Mouse (Mus musculus) limb, embryonic 11.5 days (tissue): ENCODE results near the gene Ube2q1. TPM values are rescaled to one million over a fixed set of nuclear protein-coding genes. Genes with fewer than 3 reads are reported as not detected.

Experiments used
- ATAC-seq: fragments of 200-750 bp; cut with Nextera tagmentation; 2 replicates; pipeline ENCODE4 v1.8.0; 2017; ENCODE audit warnings: low read depth; ENCODE audit not compliant: insufficient number of reproducible peaks, low FRiP score, low TSS enrichment
- DNase-seq: peaks from one replicate; pipeline ENCODE4 v3.0.0-alpha.2; 2015; ENCODE audit warnings: low spot score
- H3K27ac ChIP-seq: fragments of 300-500 bp; sonication (generic); replicated peaks from 2 replicates; pipeline ENCODE4 v1.5.1; 2014; ENCODE audit warnings: low read depth, mild to moderate bottlenecking, low read length
- H3K27me3 ChIP-seq: fragments of 300-500 bp; sonication (generic); 2 replicates; pipeline ENCODE4 v1.6.1; 2014; ENCODE audit warnings: mild to moderate bottlenecking, low read length, mixed read lengths; ENCODE audit not compliant: control insufficient read depth, insufficient read depth
- H3K36me3 ChIP-seq: fragments of 300-500 bp; sonication (generic); 2 replicates; pipeline ENCODE4 v1.6.1; 2014; ENCODE audit warnings: mild to moderate bottlenecking, low read length, moderate library complexity, mixed read lengths; ENCODE audit not compliant: control insufficient read depth, insufficient read depth
- H3K4me1 ChIP-seq: fragments of 300-500 bp; sonication (generic); 2 replicates; pipeline ENCODE4 v1.6.1; 2014; ENCODE audit warnings: low read length, mixed read lengths; ENCODE audit not compliant: control insufficient read depth, insufficient read depth
- H3K4me2 ChIP-seq: fragments of 300-500 bp; sonication (generic); 2 replicates; pipeline ENCODE4 v1.6.1; 2014; ENCODE audit warnings: low read depth, mild to moderate bottlenecking, moderate library complexity; ENCODE audit not compliant: severe bottlenecking
- H3K4me3 ChIP-seq: fragments of 300-500 bp; sonication (generic); 2 replicates; pipeline ENCODE4 v1.5.1; 2014; ENCODE audit warnings: low read depth, low read length
- H3K9ac ChIP-seq: fragments of 300-500 bp; sonication (generic); 2 replicates; pipeline ENCODE4 v1.6.1; 2014; ENCODE audit warnings: mild to moderate bottlenecking, low read length
- H3K9me3 ChIP-seq: fragments of 300-500 bp; sonication (generic); 2 replicates; pipeline ENCODE4 v1.6.1; 2016; ENCODE audit warnings: low read length; ENCODE audit not compliant: control insufficient read depth
- WGBS: fragments of 180-500 bp; shearing (Covaris S2); extraction: QIAGEN DNeasy Blood & Tissue Kit; methylation state at CpG from one replicate; pipeline ENCODE4 v1.1.7; 2014; 5-methylcytosine and 5-hydroxymethylcytosine counted together
- polyA plus RNA-seq: library from polyadenylated mRNA; unstranded; fragments of >200 nt; fragmentation: Nextera tagmentation; extraction: Ambion mirVana; gene quantifications from 2 replicates; pipeline ENCODE4 v1.2.1, GENCODE M21; 2014

Ube2q1 gene
- polyA plus RNA-seq, 1 experiment from 2014 or later: 23.5 TPM

DNA sequence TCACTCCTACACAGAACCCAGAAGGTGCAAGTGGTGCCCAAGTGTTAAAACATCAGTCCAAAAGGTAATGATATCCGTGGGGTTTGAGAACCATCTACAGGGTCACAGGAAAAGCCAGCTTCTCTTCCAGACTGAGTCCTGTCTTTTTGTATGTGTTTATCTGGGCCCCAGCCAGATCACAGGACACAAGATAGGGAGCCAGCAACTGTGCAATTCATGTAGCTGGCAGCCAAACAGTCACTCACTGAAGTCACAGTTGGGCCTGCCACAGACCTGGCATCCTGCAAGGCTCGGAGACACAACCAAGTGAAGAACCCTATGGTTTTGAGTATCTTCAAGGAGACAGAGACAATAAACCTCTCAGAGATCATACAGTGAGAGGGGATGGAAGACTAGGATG is 15.6 kb upstream of the Ube2q1 start:
- WGBS: 78% methylated on average over 2 of the region's 2 CpGs
- H3K27ac ChIP-seq: no peak overlapping the region
- ATAC-seq: no peak

DNA sequence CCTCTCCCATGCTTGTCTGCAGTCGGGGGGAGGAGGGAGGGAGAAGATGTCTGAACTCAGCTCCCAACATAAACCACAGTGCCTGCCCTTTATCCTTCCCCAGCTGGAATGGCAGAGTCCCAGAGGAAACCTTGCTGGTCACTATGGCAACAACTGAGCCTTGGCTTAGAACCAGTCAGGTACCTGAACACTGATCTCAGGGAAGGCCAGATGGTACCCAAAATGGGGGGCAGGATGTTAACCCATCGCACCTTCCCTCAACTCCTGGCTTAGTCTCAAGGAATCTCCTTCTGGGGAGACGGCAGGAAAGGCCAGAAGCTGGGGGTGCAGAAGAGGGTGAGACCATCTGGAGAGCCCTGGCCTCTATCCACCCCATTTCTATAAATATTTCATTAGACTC is 13.6 kb upstream of the Ube2q1 start:
- DNase-seq (no peak), ATAC-seq (no peak)
- no peaks in the 10 kb centered on the region for H3K27me3 ChIP-seq
- no peaks in the 10 kb centered on the region for H3K36me3 ChIP-seq
- no peak overlapping the region for H3K9ac ChIP-seq
- WGBS: 80% methylated on average over 2 of the region's 3 CpGs
- H3K4me1 ChIP-seq: no peaks in the 10 kb centered on the region
- no peak overlapping the region for H3K27ac ChIP-seq
- no peak overlapping the region for H3K4me2 ChIP-seq
- H3K4me3 ChIP-seq: no peak overlapping the region
- H3K9me3 ChIP-seq: no peaks in the 10 kb centered on the region

More for the DNA sequence above, 15.6 kb upstream of the Ube2q1 start:
- Histone ChIP-seq H3K4me2 (no peak overlapping the region), H3K27me3 (no peaks in the 10 kb centered on the region), H3K36me3 (no peaks in the 10 kb centered on the region), H3K4me1 (no peaks in the 10 kb centered on the region), H3K9ac (no peak overlapping the region), H3K4me3 (no peak overlapping the region), H3K9me3 (no peaks in the 10 kb centered on the region)
- no peak for DNase-seq

DNA sequence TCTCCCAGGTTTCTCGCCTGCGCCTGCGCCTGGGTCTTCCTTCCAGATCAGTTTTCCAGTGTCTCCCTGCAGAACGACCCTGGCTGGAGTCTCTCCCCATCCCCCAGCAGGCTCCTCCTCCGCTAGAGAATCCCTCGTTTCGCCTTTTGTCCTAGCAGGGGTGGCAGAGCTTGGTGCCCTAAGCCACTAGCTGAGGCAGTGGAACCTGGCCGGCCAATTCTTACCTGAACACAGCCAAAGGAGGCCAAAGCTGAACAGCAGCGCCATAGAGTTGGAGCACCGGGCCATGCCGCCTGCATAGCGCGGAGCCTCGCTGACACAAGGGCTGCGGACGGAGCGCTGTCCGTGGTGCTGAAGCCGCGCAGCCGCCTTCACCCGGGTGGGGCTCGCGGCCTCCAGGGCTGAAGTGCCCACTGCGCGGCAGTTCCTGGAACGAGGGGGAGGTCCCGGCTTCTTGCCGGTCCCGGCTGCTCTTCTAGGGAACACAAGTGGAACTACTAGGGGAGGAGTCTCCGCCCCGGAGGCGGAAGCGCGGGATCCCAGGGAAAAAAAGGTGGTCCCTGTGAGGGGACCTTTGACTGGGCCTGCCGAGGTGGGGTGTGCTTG is 9.2 kb upstream of the Ube2q1 start, which contains the start of gene Chrnb2:
Gene Chrnb2 (minus strand): TSS at position 514 of the 606 bp plus-strand sequence.
- peak within 1 kb of the TSS; percentile 32 for H3K4me2 ChIP-seq
- no peak within 1 kb of the TSS for H3K9ac ChIP-seq
- H3K36me3 ChIP-seq: no peaks in the 10 kb centered on the region
- no peaks in the 10 kb centered on the region for H3K9me3 ChIP-seq
- DNase-seq (peak; percentile 93), ATAC-seq (peak; percentile 82)
- WGBS: under 1% methylated on average over 36 of the region's 36 CpGs
- H3K27me3 ChIP-seq: no peaks in the 10 kb centered on the region
- no peak within 1 kb of the TSS for H3K4me3 ChIP-seq
- no peak within 1 kb of the TSS for H3K27ac ChIP-seq
- H3K4me1 ChIP-seq: no peaks in the 10 kb centered on the region

DNA sequence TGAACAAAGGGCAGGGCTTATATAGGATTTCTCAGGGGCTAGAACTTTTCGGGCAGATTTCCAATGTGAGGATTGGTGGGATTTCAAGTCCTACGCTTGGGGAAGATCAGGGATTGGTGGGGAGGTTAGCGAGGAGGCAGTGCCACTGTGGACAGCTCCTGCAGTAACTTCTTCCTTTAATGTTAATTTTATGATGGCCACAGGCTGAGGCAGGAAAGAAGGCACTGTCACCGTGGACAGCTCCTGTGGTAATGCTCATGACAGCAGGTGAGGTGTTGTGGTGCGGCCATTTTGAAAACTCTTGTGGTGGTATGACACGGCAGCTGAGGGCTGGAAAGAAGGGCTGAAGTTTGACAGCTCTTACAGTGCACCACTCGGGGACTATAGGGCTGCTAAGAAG is 3.8 kb upstream of the Ube2q1 start:
- no peaks in the 10 kb centered on the region for H3K27me3 ChIP-seq
- H3K4me3 ChIP-seq: no peak overlapping the region
- H3K4me1 ChIP-seq: peaks cover 6% of the 10 kb centered on the region
- 70% methylated on average over 7 of the region's 7 CpGs for WGBS
- H3K9me3 ChIP-seq: no peaks in the 10 kb centered on the region
- H3K9ac ChIP-seq: no peak overlapping the region
- no peak overlapping the region for H3K4me2 ChIP-seq
- ATAC-seq (no peak), DNase-seq (no peak)
- H3K36me3 ChIP-seq: no peaks in the 10 kb centered on the region
- H3K27ac ChIP-seq: no peak overlapping the region

DNA sequence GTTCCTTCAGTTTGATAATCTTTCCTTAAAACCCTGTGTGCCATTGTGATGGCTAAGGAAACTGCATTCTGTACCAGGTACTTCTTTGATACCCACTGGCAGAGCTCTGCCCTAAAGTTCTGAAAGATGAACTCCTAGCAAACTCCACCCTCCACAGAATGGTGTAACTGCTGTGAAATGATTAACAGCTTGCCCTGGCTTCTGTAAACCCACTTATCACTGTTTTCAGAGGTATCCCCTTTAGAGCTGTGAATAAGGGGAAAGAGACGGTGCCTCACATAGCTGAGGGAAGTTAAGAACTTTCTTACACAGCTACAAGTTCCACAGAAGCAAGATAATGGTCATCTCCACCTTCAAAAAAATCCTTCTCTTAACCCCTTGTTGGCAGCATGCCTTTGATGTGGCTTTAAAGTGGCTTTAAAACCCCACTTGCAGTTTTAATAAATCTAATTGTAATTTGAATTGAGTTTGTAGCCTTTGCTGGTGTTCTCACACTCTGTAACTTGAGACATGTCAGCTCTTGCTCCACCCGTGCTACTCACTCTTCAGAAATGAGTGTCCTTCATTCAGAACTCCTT is 2.9 kb upstream of the Ube2q1 start:
- Histone ChIP-seq H3K4me3 (no peak overlapping the region), H3K9ac (no peak overlapping the region), H3K36me3 (no peaks in the 10 kb centered on the region), H3K4me1 (peaks cover 15% of the 10 kb centered on the region), H3K27me3 (no peaks in the 10 kb centered on the region), H3K4me2 (no peak overlapping the region), H3K27ac (no peak overlapping the region), H3K9me3 (no peaks in the 10 kb centered on the region)
- WGBS: 45% methylated on average over 2 of the region's 2 CpGs
- no peak for ATAC-seq
- no peak for DNase-seq

DNA sequence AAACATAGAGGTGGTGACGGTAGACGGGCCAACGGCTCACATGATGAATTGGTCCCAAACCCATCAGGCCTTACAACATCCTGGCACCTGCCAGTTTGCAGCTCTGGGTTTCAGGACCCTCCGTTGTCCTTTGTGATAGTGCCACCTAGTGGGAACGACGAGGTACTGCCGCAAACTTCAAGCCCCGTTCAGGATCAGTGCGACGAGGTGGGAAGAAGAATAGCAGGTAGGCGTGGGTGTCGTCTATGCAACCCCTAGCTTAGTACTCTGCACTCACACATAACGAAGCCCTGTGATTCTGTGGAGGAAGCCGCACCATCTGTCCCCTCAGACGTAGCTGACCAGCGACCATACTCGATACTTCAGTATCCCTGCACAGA is 838 bp upstream of the Ube2q1 start:
- H3K36me3 ChIP-seq: peaks cover 13% of the 10 kb centered on the region
- H3K4me3 ChIP-seq: peak overlapping the region; percentile 93
- ATAC-seq (peak; percentile 76; the same call in 1 of the 2 replicates), DNase-seq (peak; percentile 88)
- H3K9me3 ChIP-seq: no peaks in the 10 kb centered on the region
- peak overlapping the region; percentile 63 for H3K4me2 ChIP-seq
- H3K4me1 ChIP-seq: peaks cover 15% of the 10 kb centered on the region
- 4% methylated on average over 17 of the region's 17 CpGs for WGBS
- H3K27ac ChIP-seq: peak overlapping the region; percentile 93; the same call in 1 of the 2 replicates
- peak overlapping the region; percentile 98 for H3K9ac ChIP-seq
- H3K27me3 ChIP-seq: no peaks in the 10 kb centered on the region

DNA sequence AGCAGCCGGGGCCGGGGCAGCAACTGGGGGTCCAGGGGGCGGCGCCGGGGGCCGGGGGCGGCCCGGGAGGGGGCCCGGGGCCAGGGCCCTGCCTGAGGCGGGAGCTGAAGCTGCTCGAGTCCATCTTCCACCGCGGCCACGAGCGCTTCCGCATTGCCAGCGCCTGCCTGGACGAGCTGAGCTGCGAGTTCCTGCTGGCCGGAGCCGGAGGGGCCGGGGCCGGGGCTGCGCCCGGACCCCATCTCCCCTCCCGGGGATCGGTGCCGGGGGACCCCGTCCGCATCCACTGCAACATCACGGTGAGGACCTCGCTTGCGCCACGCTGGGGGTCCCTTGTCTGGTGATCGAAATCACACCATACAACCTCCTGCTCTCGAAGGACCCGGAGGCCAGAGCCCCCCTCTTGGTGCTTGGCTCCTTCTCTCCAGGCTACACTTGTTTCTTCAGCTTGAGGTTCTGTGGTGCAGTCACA is 360 bp downstream of the Ube2q1 start:
- Histone ChIP-seq H3K27ac (peak overlapping the region; percentile 93), H3K4me2 (peak overlapping the region; percentile 63), H3K36me3 (peaks cover 15% of the 10 kb centered on the region), H3K9ac (peak overlapping the region; percentile 98), H3K4me1 (peaks cover 15% of the 10 kb centered on the region), H3K9me3 (no peaks in the 10 kb centered on the region), H3K27me3 (no peaks in the 10 kb centered on the region), H3K4me3 (peak overlapping the region; percentile 93)
- 0% methylated on average over 31 of the region's 37 CpGs for WGBS
- peak; percentile 11; the same call in 1 of the 2 replicates for ATAC-seq
- peak; percentile 63 for DNase-seq

DNA sequence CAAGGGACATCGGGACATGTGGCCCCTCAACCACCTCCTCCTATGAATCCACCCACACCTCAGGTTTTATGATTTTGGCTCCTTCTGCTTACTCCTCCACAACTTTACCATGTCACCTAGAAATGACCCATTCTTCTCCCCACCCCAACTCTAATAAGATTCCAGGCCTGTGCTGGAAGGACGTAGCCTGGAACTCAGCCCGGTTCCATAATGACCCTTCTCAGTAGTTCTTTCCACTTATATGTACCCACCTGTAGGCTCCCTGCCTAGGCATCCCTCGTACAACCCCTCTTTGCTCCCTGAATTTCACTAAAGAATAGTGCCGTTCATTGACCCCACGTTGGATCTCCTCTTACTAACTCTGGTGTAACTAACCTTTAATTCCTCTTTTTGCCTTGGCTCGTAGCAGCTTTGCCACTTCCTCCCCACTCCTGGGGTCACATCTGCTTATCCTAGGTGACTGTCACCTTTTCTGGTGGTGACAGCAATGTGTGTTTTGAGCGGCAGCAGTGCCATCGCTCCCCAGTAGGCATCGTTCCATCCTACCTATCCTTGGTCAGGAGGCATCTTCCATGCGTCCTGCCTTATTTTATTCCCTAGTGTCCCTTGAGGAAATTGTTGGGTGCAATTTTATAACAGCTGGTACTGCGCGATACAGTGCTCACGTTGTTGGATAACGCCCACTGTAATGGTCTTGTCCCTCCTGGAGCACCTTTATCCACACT is 982 bp downstream of the Ube2q1 start:
- no peaks in the 10 kb centered on the region for H3K27me3 ChIP-seq
- ATAC-seq (no peak), DNase-seq (no peak)
- peaks cover 18% of the 10 kb centered on the region for H3K36me3 ChIP-seq
- H3K4me3 ChIP-seq: peak overlapping the region; percentile 93
- no peak overlapping the region for H3K27ac ChIP-seq
- peak overlapping the region; percentile 63 for H3K4me2 ChIP-seq
- peaks cover 15% of the 10 kb centered on the region for H3K4me1 ChIP-seq
- 50% methylated on average over 15 of the region's 15 CpGs for WGBS
- H3K9ac ChIP-seq: peak overlapping the region; percentile 98
- no peaks in the 10 kb centered on the region for H3K9me3 ChIP-seq
